Mouse (Mus musculus) thymus, postnatal 14 days (tissue): ENCODE data around the gene Snrpg.
"Not testable (repeated sequence)": the region's sequence is repeated elsewhere in the genome, so short reads cannot be mapped to it uniquely, and the experiment has no call there.

Source experiments
- DNase-seq: peaks from one replicate; pipeline ENCODE4 v3.0.0; 2021

The Snrpg gene

GRCm38 (mm10) chr6:86368479-86368878 is 2.6 kb upstream of the Snrpg start:
- no peak for DNase-seq

GRCm38 (mm10) chr6:86370093-86370713 is 901 bp upstream of the Snrpg start:
- peak; percentile 53 for DNase-seq

GRCm38 (mm10) chr6:86371340-86371911 is 322 bp downstream of the Snrpg start:
- DNase-seq, result peak; percentile 95

GRCm38 (mm10) chr6:86371950-86372516 is 929 bp downstream of the Snrpg start:
- no peak for DNase-seq

GRCm38 (mm10) chr6:86373556-86373955 is 2.5 kb downstream of the Snrpg start:
- no peak for DNase-seq

GRCm38 (mm10) chr6:86378341-86378740 is 7.2 kb downstream of the Snrpg start:
- DNase-seq, result no peak

- DNase-seq, result not testable (repeated sequence)
Observed at GRCm38 (mm10) chr6:86380112-86380511, 9.0 kb downstream of the Snrpg start.

GRCm38 (mm10) chr6:86382551-86382950 is 11.4 kb downstream of the Snrpg start:
- no peak for DNase-seq

GRCm38 (mm10) chr6:86383370-86383769 is 12.3 kb downstream of the Snrpg start:
- DNase-seq, result no peak

GRCm38 (mm10) chr6:86384692-86385091 is 13.6 kb downstream of the Snrpg start:
- no peak for DNase-seq

GRCm38 (mm10) chr6:86385362-86386104 is 14.4 kb downstream of the Snrpg start:
- no peak for DNase-seq

- DNase-seq, result no peak
Observed at GRCm38 (mm10) chr6:86387313-86387712, 16.2 kb downstream of the Snrpg start.

- no peak for DNase-seq
Observed at GRCm38 (mm10) chr6:86388461-86388860, 17.4 kb downstream of the Snrpg start.

- no peak for DNase-seq
Observed at GRCm38 (mm10) chr6:86391326-86391725, 20.2 kb downstream of the Snrpg start.

GRCm38 (mm10) chr6:86393187-86393586 is 22.1 kb downstream of the Snrpg start:
- DNase-seq, result peak; percentile 20

GRCm38 (mm10) chr6:86394078-86394720 is 23.1 kb downstream of the Snrpg start:
- no peak for DNase-seq

- DNase-seq, result no peak
Observed at GRCm38 (mm10) chr6:86395021-86395420, 23.9 kb downstream of the Snrpg start.

GRCm38 (mm10) chr6:86395969-86396368 is 24.9 kb downstream of the Snrpg start:
- DNase-seq, result no peak

GRCm38 (mm10) chr6:86396581-86397256 is 25.6 kb downstream of the Snrpg start, which contains the start of gene Pcyox1:
Gene Pcyox1, minus strand, starts transcription at chr6:86397154.
- DNase-seq, result peak; percentile 88

GRCm38 (mm10) chr6:86397257-86397980 is 26.3 kb downstream of the Snrpg start:
- no peak for DNase-seq

- no peak for DNase-seq
Observed at GRCm38 (mm10) chr6:86398986-86399385, 27.9 kb downstream of the Snrpg start.

GRCm38 (mm10) chr6:86399995-86400394 is 28.9 kb downstream of the Snrpg start:
- DNase-seq, result no peak
